Mouse (Mus musculus): ENCODE results near the gene Slc17a7. TPM values are rescaled to one million over a fixed set of nuclear protein-coding genes. Genes with fewer than 3 reads are reported as not detected.

Slc17a7 gene
- polyA plus RNA-seq, 2 experiments: 0.18 to 0.58 TPM

DNA sequence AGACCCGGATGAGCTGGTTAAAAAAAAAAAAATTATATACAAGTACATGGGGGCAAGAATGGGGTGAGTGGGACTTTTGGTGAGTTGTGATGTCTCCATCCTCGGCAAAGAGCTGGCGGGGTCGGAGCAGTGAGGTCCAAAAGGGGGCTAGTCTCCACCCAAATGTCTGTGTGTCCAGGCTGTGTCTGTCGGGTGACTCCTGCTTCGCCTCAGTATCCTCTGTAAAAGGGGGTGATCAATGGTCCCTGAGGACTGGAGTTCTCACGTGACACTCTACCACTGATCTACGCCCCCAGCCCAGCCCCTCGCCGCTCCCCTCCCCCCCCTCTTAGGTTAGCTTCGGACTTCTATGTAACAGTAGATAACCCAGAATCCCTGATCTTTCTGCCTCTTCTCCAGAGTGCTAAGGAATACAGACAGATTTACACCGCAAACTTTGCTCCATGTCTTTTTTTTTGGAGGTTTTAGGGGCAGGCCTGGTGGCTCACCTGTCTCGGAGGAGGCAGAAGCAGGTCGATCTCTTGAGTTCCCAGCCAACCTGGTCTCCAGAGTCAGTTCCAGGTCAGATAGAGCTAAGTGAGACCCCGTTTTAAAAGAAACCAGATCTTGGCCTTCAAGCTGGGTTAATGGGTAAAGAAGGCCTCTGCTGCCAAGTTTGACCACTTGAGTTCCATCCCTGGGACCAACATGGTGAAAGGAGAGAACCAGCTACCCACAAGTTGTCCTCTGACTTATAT is 33.8 kb upstream of the Slc17a7 start:
- no peaks in the 10 kb centered on the region for H3K27me3 ChIP-seq (ENCODE audit: control insufficient read depth, insufficient read depth, low read length)
- peak overlapping the region; percentile 80; the same call in 1 of the 2 replicates for H3K27ac ChIP-seq (replicated peaks; ENCODE audit: low read depth, low read length)
- WGBS: 63% methylated on average over 12 of the region's 15 CpGs
- no peak for TF ChIP-seq POLR2A (IDR thresholded peaks at IDR 0.05; ENCODE audit: borderline replicate concordance, extremely low read depth, insufficient read depth, insufficient read length)
- H3K9me3 ChIP-seq (ENCODE audit: control insufficient read depth, low read length): no peaks in the 10 kb centered on the region
- peak overlapping the region; percentile 57 for H3K4me2 ChIP-seq (replicated peaks; ENCODE audit: low read depth, low read length, severe bottlenecking)
- H3K9ac ChIP-seq (ENCODE audit: low read depth, low read length, severe bottlenecking): peak overlapping the region; percentile 59
- DNase-seq (ENCODE audit: low spot score) (no peak), ATAC-seq (ENCODE audit: low FRiP score, low read depth) (no peak)
- peaks cover 26% of the 10 kb centered on the region for H3K36me3 ChIP-seq (ENCODE audit: control insufficient read depth, insufficient read depth, low read length)
- H3K4me1 ChIP-seq (ENCODE audit: control insufficient read depth, insufficient read depth, low read length): peaks cover 23% of the 10 kb centered on the region
- peak overlapping the region; percentile 96 for H3K4me3 ChIP-seq (replicated peaks; ENCODE audit: low read length)

DNA sequence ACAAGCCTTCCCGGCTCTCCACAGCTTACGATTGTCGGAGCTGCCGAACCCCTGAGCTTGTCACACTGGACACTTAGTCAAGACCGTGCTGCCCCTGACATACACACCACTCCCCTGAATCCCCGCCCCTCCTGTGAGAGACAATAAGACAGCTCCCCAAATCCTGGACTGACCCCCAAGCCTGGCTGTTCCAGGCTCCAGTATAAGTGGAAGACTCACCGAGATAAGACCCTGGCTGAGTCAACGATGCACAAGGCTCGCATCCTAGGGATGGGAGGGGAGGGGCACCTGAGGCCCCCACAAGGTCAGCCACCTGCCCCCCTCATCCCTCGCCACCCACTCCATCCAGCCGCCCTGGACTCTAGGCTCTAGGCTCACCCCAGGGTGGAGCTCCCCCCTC is 31.9 kb upstream of the Slc17a7 start:
- H3K36me3 ChIP-seq (ENCODE audit: control insufficient read depth, insufficient read depth, low read length): peaks cover 7% of the 10 kb centered on the region
- no peak for TF ChIP-seq POLR2A (IDR thresholded peaks at IDR 0.05; ENCODE audit: borderline replicate concordance, extremely low read depth, insufficient read depth, insufficient read length)
- ATAC-seq (ENCODE audit: low FRiP score, low read depth): no peak
- DNase-seq (ENCODE audit: low spot score): no peak
- WGBS: 82% methylated on average over 11 of the region's 11 CpGs
- H3K4me1 ChIP-seq (ENCODE audit: control insufficient read depth, insufficient read depth, low read length): peaks cover 12% of the 10 kb centered on the region
- no peak overlapping the region for H3K9ac ChIP-seq (ENCODE audit: low read depth, low read length, severe bottlenecking)
- H3K27ac ChIP-seq (replicated peaks; ENCODE audit: low read depth, low read length): no peak overlapping the region
- H3K27me3 ChIP-seq (ENCODE audit: control insufficient read depth, insufficient read depth, low read length): 0 out of 2 replicates have a peak, but pooled peaks cover 4% of the 10 kb centered on the region
- H3K9me3 ChIP-seq (ENCODE audit: control insufficient read depth, low read length): no peaks in the 10 kb centered on the region
- no peak overlapping the region for H3K4me2 ChIP-seq (replicated peaks; ENCODE audit: low read depth, low read length, severe bottlenecking)
- no peak overlapping the region for H3K4me3 ChIP-seq (replicated peaks; ENCODE audit: low read length)

DNA sequence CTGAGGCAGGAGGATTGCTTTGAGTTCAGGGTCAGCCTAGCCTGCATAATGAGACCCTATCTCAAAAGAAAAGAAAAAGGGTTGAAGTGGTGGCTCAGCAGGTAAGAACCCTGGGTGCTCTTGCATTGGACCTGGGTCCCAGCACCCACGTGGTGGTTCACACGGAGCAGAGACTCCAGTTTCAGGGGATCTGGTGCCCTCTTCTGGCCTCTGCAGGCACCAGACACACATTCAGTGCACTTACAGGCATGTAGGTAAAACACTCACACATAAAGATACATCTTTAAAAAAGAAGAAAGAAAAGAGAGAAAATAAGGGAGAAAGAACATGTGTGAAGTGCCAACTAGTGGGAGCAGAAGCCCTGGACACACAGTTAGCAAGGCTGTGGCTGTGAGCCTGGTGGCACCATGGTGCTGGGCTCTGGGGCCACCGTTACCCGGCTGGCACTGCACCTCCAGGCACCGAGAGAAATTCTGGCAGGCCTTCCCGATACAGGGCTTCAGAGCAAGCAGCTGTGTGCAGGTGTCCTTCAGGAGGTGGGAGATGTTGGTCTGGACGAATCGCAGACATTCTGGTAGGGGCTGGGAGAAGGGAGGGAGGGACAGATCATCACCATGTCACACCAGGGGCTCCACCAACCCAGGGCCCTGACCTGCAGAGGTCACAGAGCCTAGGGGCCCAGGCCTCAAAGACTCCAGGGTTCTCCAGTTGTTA is 30.1 kb upstream of the Slc17a7 start:
- Histone ChIP-seq H3K4me2 (replicated peaks; ENCODE audit: low read depth, low read length, severe bottlenecking) (no peak overlapping the region), H3K4me3 (replicated peaks; ENCODE audit: low read length) (no peak overlapping the region), H3K27ac (replicated peaks; ENCODE audit: low read depth, low read length) (no peak overlapping the region), H3K9me3 (ENCODE audit: control insufficient read depth, low read length) (no peaks in the 10 kb centered on the region), H3K36me3 (ENCODE audit: control insufficient read depth, insufficient read depth, low read length) (no peaks in the 10 kb centered on the region), H3K9ac (ENCODE audit: low read depth, low read length, severe bottlenecking) (no peak overlapping the region), H3K27me3 (ENCODE audit: control insufficient read depth, insufficient read depth, low read length) (0 out of 2 replicates have a peak, but pooled peaks cover 4% of the 10 kb centered on the region), H3K4me1 (ENCODE audit: control insufficient read depth, insufficient read depth, low read length) (peaks cover 5% of the 10 kb centered on the region; the same call in 1 of the 2 replicates)
- ATAC-seq (ENCODE audit: low FRiP score, low read depth) (no peak), DNase-seq (ENCODE audit: low spot score) (no peak)
- 77% methylated on average over 8 of the region's 8 CpGs for WGBS
- TF ChIP-seq POLR2A (IDR thresholded peaks at IDR 0.05; ENCODE audit: borderline replicate concordance, extremely low read depth, insufficient read depth, insufficient read length): no peak

DNA sequence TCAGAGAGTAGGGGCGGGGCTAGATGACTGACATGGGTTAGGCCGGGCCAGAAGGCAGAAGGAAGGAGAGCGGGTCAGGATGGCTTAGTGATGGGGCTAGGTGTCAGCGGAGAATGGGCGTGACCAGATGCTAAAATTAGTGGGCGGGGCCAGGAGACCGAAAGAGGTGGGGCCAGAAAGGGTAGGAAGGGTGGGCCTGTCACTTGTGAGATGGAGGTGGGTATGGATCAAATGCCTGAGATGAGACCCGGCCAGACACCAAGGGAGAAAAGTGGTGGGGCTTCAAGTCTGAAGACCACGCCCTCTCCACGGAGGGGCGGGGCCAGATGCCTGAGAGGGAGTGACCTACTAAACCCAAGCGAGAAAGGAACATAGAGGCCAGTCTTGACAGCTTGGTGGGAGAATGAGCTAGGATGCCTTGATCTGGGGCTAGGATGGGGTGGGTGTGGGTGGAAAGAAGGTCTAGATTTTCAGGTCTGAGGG is 29.2 kb upstream of the Slc17a7 start:
- no peaks in the 10 kb centered on the region for H3K9me3 ChIP-seq (ENCODE audit: control insufficient read depth, low read length)
- H3K4me1 ChIP-seq (ENCODE audit: control insufficient read depth, insufficient read depth, low read length): peaks cover 2% of the 10 kb centered on the region; the same call in 1 of the 2 replicates
- H3K4me2 ChIP-seq (replicated peaks; ENCODE audit: low read depth, low read length, severe bottlenecking): no peak overlapping the region
- H3K36me3 ChIP-seq (ENCODE audit: control insufficient read depth, insufficient read depth, low read length): no peaks in the 10 kb centered on the region
- TF ChIP-seq POLR2A (IDR thresholded peaks at IDR 0.05; ENCODE audit: borderline replicate concordance, extremely low read depth, insufficient read depth, insufficient read length): no peak
- 0 out of 2 replicates have a peak, but pooled peaks cover 4% of the 10 kb centered on the region for H3K27me3 ChIP-seq (ENCODE audit: control insufficient read depth, insufficient read depth, low read length)
- H3K27ac ChIP-seq (replicated peaks; ENCODE audit: low read depth, low read length): no peak overlapping the region
- no peak overlapping the region for H3K9ac ChIP-seq (ENCODE audit: low read depth, low read length, severe bottlenecking)
- ATAC-seq (ENCODE audit: low FRiP score, low read depth): no peak
- no peak overlapping the region for H3K4me3 ChIP-seq (replicated peaks; ENCODE audit: low read length)
- 10% methylated on average over 12 of the region's 12 CpGs for WGBS
- peak; percentile 29 for DNase-seq (ENCODE audit: low spot score)

DNA sequence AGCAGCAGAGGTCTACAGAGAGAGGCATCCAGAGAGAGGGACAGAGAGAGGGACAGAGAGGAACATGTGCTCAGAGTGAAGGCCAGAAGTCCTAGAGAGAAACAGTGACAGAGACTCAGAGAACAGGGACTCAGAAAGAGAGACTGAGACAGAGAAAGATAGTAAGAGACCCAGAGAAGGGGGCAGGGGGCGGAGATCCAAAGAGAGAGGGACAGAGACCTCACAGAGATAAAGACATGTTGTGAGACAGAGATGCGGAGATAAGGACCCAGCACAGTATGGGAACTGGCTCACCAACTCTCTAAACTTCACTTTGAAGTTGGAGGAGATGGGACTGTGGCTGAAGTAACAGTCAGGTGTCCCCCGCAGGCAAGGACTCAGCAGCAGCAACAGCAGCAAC is 28.4 kb upstream of the Slc17a7 start:
- ATAC-seq (ENCODE audit: low FRiP score, low read depth): no peak
- peak overlapping the region; percentile 81; the same call in 1 of the 2 replicates for H3K4me2 ChIP-seq (replicated peaks; ENCODE audit: low read depth, low read length, severe bottlenecking)
- H3K4me1 ChIP-seq (ENCODE audit: control insufficient read depth, insufficient read depth, low read length): no peaks in the 10 kb centered on the region
- peak overlapping the region; percentile 55; the same call in 1 of the 2 replicates for H3K9ac ChIP-seq (ENCODE audit: low read depth, low read length, severe bottlenecking)
- H3K36me3 ChIP-seq (ENCODE audit: control insufficient read depth, insufficient read depth, low read length): no peaks in the 10 kb centered on the region
- H3K27me3 ChIP-seq (ENCODE audit: control insufficient read depth, insufficient read depth, low read length): 0 out of 2 replicates have a peak, but pooled peaks cover 4% of the 10 kb centered on the region
- peak overlapping the region; percentile 45; the same call in 1 of the 2 replicates for H3K4me3 ChIP-seq (replicated peaks; ENCODE audit: low read length)
- H3K9me3 ChIP-seq (ENCODE audit: control insufficient read depth, low read length): no peaks in the 10 kb centered on the region
- TF ChIP-seq POLR2A (IDR thresholded peaks at IDR 0.05; ENCODE audit: borderline replicate concordance, extremely low read depth, insufficient read depth, insufficient read length): no peak
- WGBS: 60% methylated on average over 3 of the region's 3 CpGs
- no peak for DNase-seq (ENCODE audit: low spot score)
- H3K27ac ChIP-seq (replicated peaks; ENCODE audit: low read depth, low read length): no peak overlapping the region
